Mouse (Mus musculus) MEL (cell line): Measurements from ENCODE around the gene Ell. TPM values are rescaled to one million over a fixed set of nuclear protein-coding genes. Genes with fewer than 3 reads are reported as not detected.

Source experiments
- DNase-seq: peaks from one replicate; pipeline ENCODE4 v3.0.0; 2011; ENCODE audit warnings: low read depth, low spot score
- H3K27ac ChIP-seq: 2 replicates; pipeline ENCODE4 v1.5.1; 2012; ENCODE audit warnings: low read depth, mild to moderate bottlenecking, control low read depth, low read length, moderate library complexity; ENCODE audit not compliant: control insufficient read depth
- H3K27me3 ChIP-seq, 2 experiments: fragments of 150-350 bp in 1 of 2; sonication (generic) in 1 of 2; 2 replicates each; pipeline ENCODE4 v1.6.1; 2012; ENCODE audit warnings: low read length in 2 of 2, mild to moderate bottlenecking in 2 of 2, improper control_type of control experiment in 1 of 2, moderate library complexity in 1 of 2; ENCODE audit not compliant: insufficient read depth in 2 of 2, control insufficient read depth in 1 of 2
- H3K36me3 ChIP-seq, 2 experiments: 2 replicates each; pipeline ENCODE4 v1.6.1; 2012 to 2014; ENCODE audit warnings: low read length in 2 of 2, improper control_type of control experiment in 1 of 2, inconsistent platforms in 1 of 2, mild to moderate bottlenecking in 1 of 2; ENCODE audit not compliant: insufficient read depth in 2 of 2, control insufficient read depth in 1 of 2
- H3K4me1 ChIP-seq, 2 experiments: fragments of 150-350 bp in 1 of 2; sonication (generic) in 1 of 2; 2 replicates each; pipeline ENCODE4 v1.6.1; 2012; ENCODE audit warnings: low read length in 2 of 2, improper control_type of control experiment in 1 of 2, mild to moderate bottlenecking in 1 of 2; ENCODE audit not compliant: insufficient read depth in 2 of 2, control insufficient read depth in 1 of 2
- H3K4me3 ChIP-seq, 2 experiments: fragments of 150-350 bp in 1 of 2; sonication (generic) in 1 of 2; 2 replicates each; pipeline ENCODE4 v1.5.1; 2012; ENCODE audit warnings: low read depth in 2 of 2, low read length in 2 of 2, mild to moderate bottlenecking in 2 of 2, moderate library complexity in 2 of 2, control low read depth in 1 of 2, improper control_type of control experiment in 1 of 2; ENCODE audit not compliant: control insufficient read depth in 1 of 2, insufficient read depth in 1 of 2
- H3K79me2 ChIP-seq: 2 replicates; pipeline ENCODE4 v1.6.1; 2012; ENCODE audit warnings: mild to moderate bottlenecking, low read length, moderate library complexity; ENCODE audit not compliant: control insufficient read depth, poor library complexity, insufficient read depth
- H3K9ac ChIP-seq: 2 replicates; pipeline ENCODE4 v1.6.1; 2012; ENCODE audit warnings: low read depth, mild to moderate bottlenecking, control low read depth, low read length, moderate library complexity; ENCODE audit not compliant: control insufficient read depth, poor library complexity, severe bottlenecking
- H3K9me3 ChIP-seq: fragments of 150-350 bp; sonication (generic); replicated peaks from 2 replicates; pipeline ENCODE4 v1.6.1; 2012; ENCODE audit warnings: mild to moderate bottlenecking, low read length, improper control_type of control experiment, moderate library complexity; ENCODE audit not compliant: insufficient read depth
- CHD1 ChIP-seq: IDR thresholded peaks from 2 replicates; pipeline ENCODE4 v1.6.1; 2012; ENCODE audit warnings: low read depth, mild to moderate bottlenecking, inconsistent platforms, low read length, improper control_type of control experiment
- ELF1 ChIP-seq: IDR thresholded peaks from 2 replicates; pipeline ENCODE4 v1.6.1; 2014; ENCODE audit warnings: low read depth, mild to moderate bottlenecking, inconsistent platforms, low read length, improper control_type of control experiment, moderate library complexity
- EP300 ChIP-seq, 2 experiments: IDR thresholded peaks; 2 replicates each; pipeline ENCODE4 v1.6.1; 2011; ENCODE audit warnings: improper control_type of control experiment in 2 of 2, low read length in 2 of 2, low read depth in 1 of 2, mild to moderate bottlenecking in 1 of 2
- ETS1 ChIP-seq: IDR thresholded peaks from 2 replicates; pipeline ENCODE4 v1.6.1; 2012; ENCODE audit warnings: low read depth, mild to moderate bottlenecking, inconsistent platforms, low read length, improper control_type of control experiment, moderate library complexity
- GABPA ChIP-seq: IDR thresholded peaks from 2 replicates; pipeline ENCODE4 v1.6.1; 2012; ENCODE audit warnings: low read depth, mild to moderate bottlenecking, inconsistent platforms, low read length, improper control_type of control experiment, moderate library complexity
- HCFC1 ChIP-seq: IDR thresholded peaks from 2 replicates; pipeline ENCODE4 v1.6.1; 2012; ENCODE audit warnings: low read depth, mild to moderate bottlenecking, inconsistent platforms, low read length, improper control_type of control experiment, moderate library complexity
- MAFK ChIP-seq: IDR thresholded peaks from 2 replicates; pipeline ENCODE4 v1.6.1; 2011; ENCODE audit warnings: low read depth, mild to moderate bottlenecking, low read length, improper control_type of control experiment, borderline replicate concordance
- MAX ChIP-seq: IDR thresholded peaks from 2 replicates; pipeline ENCODE4 v1.6.1; 2011; ENCODE audit warnings: low read length, improper control_type of control experiment
- MAZ ChIP-seq: IDR thresholded peaks from 2 replicates; pipeline ENCODE4 v1.6.1; 2012; ENCODE audit warnings: low read depth, mild to moderate bottlenecking, inconsistent platforms, low read length, improper control_type of control experiment
- MYB ChIP-seq: IDR thresholded peaks from 2 replicates; pipeline ENCODE4 v1.6.1; 2011; ENCODE audit warnings: mild to moderate bottlenecking, low read depth, low read length, improper control_type of control experiment
- POLR2A ChIP-seq, 2 experiments: IDR thresholded peaks; 2 replicates each; pipeline ENCODE4 v1.6.1; 2011 to 2012; ENCODE audit warnings: low read length in 2 of 2, mild to moderate bottlenecking in 2 of 2, control low read depth in 1 of 2, improper control_type of control experiment in 1 of 2, low read depth in 1 of 2, moderate library complexity in 1 of 2; ENCODE audit not compliant: control insufficient read depth in 1 of 2, insufficient read depth in 1 of 2, poor library complexity in 1 of 2
- TBP ChIP-seq: IDR thresholded peaks from 2 replicates; pipeline ENCODE4 v1.8.0; 2011; ENCODE audit warnings: low read depth, low read length, improper control_type of control experiment
- TCF12 ChIP-seq: IDR thresholded peaks from 2 replicates; pipeline ENCODE4 v1.6.1; 2014; ENCODE audit warnings: low read depth, mild to moderate bottlenecking, inconsistent platforms, low read length, improper control_type of control experiment, moderate library complexity
- USF1 ChIP-seq: IDR thresholded peaks from 2 replicates; pipeline ENCODE4 v1.6.1; 2014; ENCODE audit warnings: low read depth, mild to moderate bottlenecking, inconsistent platforms, low read length, improper control_type of control experiment, moderate library complexity
- ZC3H11A ChIP-seq: IDR thresholded peaks from 2 replicates; pipeline ENCODE4 v1.6.1; 2012; ENCODE audit warnings: low read depth, mild to moderate bottlenecking, inconsistent platforms, low read length, improper control_type of control experiment
- polyA plus RNA-seq, 2 experiments: library from polyadenylated mRNA; stranded (reverse) in 1 of 2; unstranded in 1 of 2; fragments of >175 nt in 1 of 2; fragments of >200 nt in 1 of 2; gene quantifications; 2 replicates each; pipeline versions ENCODE4 v1.2.1 to v1.2.4; 2012; ENCODE audit warnings: low replicate concordance in 2 of 2, low read depth in 1 of 2; ENCODE audit not compliant: insufficient read length in 2 of 2, insufficient read depth in 1 of 2, missing spikeins in 1 of 2
- total RNA-seq: library from RNA; depleted of rRNA; stranded (reverse); fragments of 300-350 nt; gene quantifications from 2 replicates; pipeline ENCODE4 v1.2.3, GENCODE M21; 2012

Gene Ell
- total and polyA plus RNA-seq, 3 experiments, result 12.4 to 25.9 TPM; not detected in 1

DNA sequence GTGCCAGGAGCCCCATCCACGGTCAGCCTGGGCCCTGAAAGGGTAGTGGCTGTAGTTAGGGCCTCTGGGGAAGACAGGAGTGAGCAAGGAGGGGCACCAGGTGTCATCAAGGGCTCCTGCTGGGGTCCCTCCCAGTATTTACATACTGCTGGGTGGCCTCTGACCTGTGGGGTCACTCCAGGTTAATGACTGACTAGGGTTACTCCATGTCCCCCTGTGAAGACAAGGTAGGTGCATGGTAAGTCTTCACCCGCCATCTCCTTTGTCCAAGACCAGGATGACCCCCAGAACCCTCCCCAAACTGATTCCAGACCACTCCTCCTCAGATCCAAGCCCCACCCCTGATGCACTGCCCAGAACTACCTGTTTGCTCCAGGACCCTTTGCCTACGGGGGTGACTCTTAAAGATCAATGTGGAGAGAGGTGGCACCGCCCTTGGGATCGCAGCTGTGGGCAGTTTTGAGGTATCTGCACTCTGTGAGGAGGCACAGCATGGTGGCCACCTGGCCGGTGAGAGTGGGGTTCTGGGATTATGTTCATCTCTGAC lies 93.2 kb downstream of the Ell start, which contains the start of gene Gdf15:
Gene Gdf15, minus strand, starts transcription at position 111 of the 547 bp plus-strand sequence.
- H3K36me3 ChIP-seq, result 0 out of 4 replicates have a peak, but pooled peaks cover 0 to 6% of the 10 kb centered on the region in 2 experiments
- no peak for DNase-seq
- no peaks in the 10 kb centered on the region; the same call in 1 of the 2 replicates for H3K79me2 ChIP-seq
- peak within 1 kb of the TSS; percentile 80 for H3K9ac ChIP-seq
- H3K4me1 ChIP-seq, result peaks cover 6 to 21% of the 10 kb centered on the region in 2 experiments
- peak within 1 kb of the TSS; percentile 83; the same call in 1 of the 2 replicates for H3K27ac ChIP-seq
- peak within 1 kb of the TSS; percentile 53 to 63 for H3K4me3 ChIP-seq
- H3K27me3 ChIP-seq, result no peaks in the 10 kb centered on the region
- no peaks in the 10 kb centered on the region for H3K9me3 ChIP-seq
- TF ChIP-seq MAX, result no peak
- TF ChIP-seq ZC3H11A, result no peak
- TF ChIP-seq MAFK, result no peak
- no peak for TF ChIP-seq ETS1
- TF ChIP-seq MAZ, result no peak

DNA sequence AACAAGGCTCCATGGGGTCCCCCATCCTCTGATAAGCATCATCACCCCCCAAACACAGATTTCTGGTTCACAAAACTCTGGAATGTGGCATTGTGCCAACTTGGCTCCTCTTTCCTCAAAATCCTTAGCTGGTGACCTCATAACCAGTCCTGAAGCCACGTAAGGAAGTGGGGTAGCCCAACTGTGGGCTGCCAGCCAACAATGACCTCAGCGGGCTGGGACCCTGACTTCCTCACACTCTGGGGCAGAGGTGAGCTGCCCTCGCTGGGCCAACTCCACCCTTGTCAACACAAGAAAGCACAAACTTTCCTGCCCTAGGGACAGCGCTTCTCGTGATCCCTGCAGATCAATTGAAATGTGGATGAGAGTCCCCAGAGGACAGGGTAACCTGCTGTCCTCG lies 94.8 kb downstream of the Ell start:
- no peak overlapping the region for H3K9ac ChIP-seq
- no peak for DNase-seq

GRCm38 (mm10) chr8:70635527-70635926 lies 96.3 kb downstream of the Ell start:
- H3K9me3 ChIP-seq, result no peaks in the 10 kb centered on the region
- peak overlapping the region; percentile 47 for H3K27ac ChIP-seq
- no peaks in the 10 kb centered on the region for H3K27me3 ChIP-seq
- TF ChIP-seq ZC3H11A, result no peak
- 0 out of 2 replicates have a peak, but pooled peaks have one; percentile 54 for TF ChIP-seq MAFK
- peak in 1 of 2 experiments; percentile 14; a peak in 1 of 4 replicates for TF ChIP-seq POLR2A (IDR thresholded peaks at IDR 0.05; ENCODE audit: control insufficient read depth in 1 of 2, insufficient read depth in 1 of 2, low read depth in 1 of 2, low read length in 2 of 2, poor library complexity in 1 of 2)
- TF ChIP-seq GABPA, result peak; percentile 79; the same call in 1 of the 2 replicates
- peak; percentile 50; the same call in 1 of the 2 replicates for TF ChIP-seq ELF1
- TF ChIP-seq HCFC1, result 0 out of 2 replicates have a peak, but pooled peaks have one; percentile 22
- TF ChIP-seq USF1, result no peak
- H3K9ac ChIP-seq, result peak overlapping the region; percentile 34
- peak; percentile 59 for DNase-seq
- H3K4me1 ChIP-seq, result peaks cover 10 to 19% of the 10 kb centered on the region in 2 experiments
- 0 out of 4 replicates have a peak, but pooled peaks cover 0 to 6% of the 10 kb centered on the region in 2 experiments for H3K36me3 ChIP-seq
- H3K4me3 ChIP-seq, result no peak overlapping the region
- H3K79me2 ChIP-seq, result no peaks in the 10 kb centered on the region

More for the DNA sequence above, 94.8 kb downstream of the Ell start:
- Histone ChIP-seq H3K36me3 (0 out of 4 replicates have a peak, but pooled peaks cover 0 to 6% of the 10 kb centered on the region in 2 experiments), H3K9me3 (no peaks in the 10 kb centered on the region), H3K4me3 (no peak overlapping the region), H3K27me3 (no peaks in the 10 kb centered on the region), H3K4me1 (peaks cover 6 to 21% of the 10 kb centered on the region in 2 experiments), H3K79me2 (no peaks in the 10 kb centered on the region; the same call in 1 of the 2 replicates), H3K27ac (no peak overlapping the region)
- TF ChIP-seq ELF1 (no peak), TCF12 (no peak), EP300 (IDR thresholded peaks at IDR 0.05; ENCODE audit: low read depth in 1 of 2, low read length in 2 of 2) (0 out of 4 replicates have a peak, but pooled peaks of 1 of the 2 experiments have one; percentile 12), CHD1 (no peak), ETS1 (peak; percentile 52; the same call in 1 of the 2 replicates), TBP (no peak), MYB (no peak)
